Mouse (Mus musculus): ENCODE data around the gene Defa25. TPM values are rescaled to one million over a fixed set of nuclear protein-coding genes. Genes with fewer than 3 reads are reported as not detected.
"Not testable (repeated sequence)": the region's sequence is repeated elsewhere in the genome, so short reads cannot be mapped to it uniquely, and the experiment has no call there.

The Defa25 gene
- not detected in 2 replicates for polyA plus RNA-seq (2014; fragmentation: Nextera tagmentation; extraction: Ambion mirVana)

- H3K4me3 ChIP-seq (ENCODE audit: low read depth, low read length); H3K4me2 ChIP-seq (ENCODE audit: low read depth, low read length, severe bottlenecking); H3K36me3 ChIP-seq (ENCODE audit: control insufficient read depth, insufficient read depth, low read length); H3K27me3 ChIP-seq (ENCODE audit: control insufficient read depth, insufficient read depth, low read length); H3K4me1 ChIP-seq (replicated peaks; ENCODE audit: control insufficient read depth, insufficient read depth, low read length); H3K27ac ChIP-seq (ENCODE audit: low read depth, low read length); H3K9me3 ChIP-seq (ENCODE audit: control insufficient read depth, low read length); DNase-seq (ENCODE audit: low spot score); H3K9ac ChIP-seq (ENCODE audit: low read length); ATAC-seq (replicated peaks; ENCODE audit: low FRiP score): not testable (repeated sequence)
These were observed at the start of gene Defa25 for GRCm38 (mm10) chr8:21084142-21084541. Gene Defa25 (plus strand): TSS chr8:21084442.

GRCm38 (mm10) chr8:21054747-21055146, 29.5 kb upstream of the Defa25 start, which contains the start of gene Defa23:
Gene Defa23 (plus strand): TSS chr8:21055047.
- H3K27me3 ChIP-seq (ENCODE audit: control insufficient read depth, insufficient read depth, low read length); H3K4me2 ChIP-seq (ENCODE audit: low read depth, low read length, severe bottlenecking); H3K9me3 ChIP-seq (ENCODE audit: control insufficient read depth, low read length); DNase-seq (ENCODE audit: low spot score); ATAC-seq (replicated peaks; ENCODE audit: low FRiP score); H3K9ac ChIP-seq (ENCODE audit: low read length); H3K27ac ChIP-seq (ENCODE audit: low read depth, low read length); H3K36me3 ChIP-seq (ENCODE audit: control insufficient read depth, insufficient read depth, low read length); H3K4me3 ChIP-seq (ENCODE audit: low read depth, low read length); H3K4me1 ChIP-seq (replicated peaks; ENCODE audit: control insufficient read depth, insufficient read depth, low read length): not testable (repeated sequence)
- no CpG with 5 or more reads among the region's 1 CpGs for WGBS

- not testable (repeated sequence) for H3K27me3 ChIP-seq (ENCODE audit: control insufficient read depth, insufficient read depth, low read length); H3K9ac ChIP-seq (ENCODE audit: low read length); H3K4me3 ChIP-seq (ENCODE audit: low read depth, low read length); DNase-seq (ENCODE audit: low spot score); H3K27ac ChIP-seq (ENCODE audit: low read depth, low read length); H3K9me3 ChIP-seq (ENCODE audit: control insufficient read depth, low read length); ATAC-seq (replicated peaks; ENCODE audit: low FRiP score); H3K36me3 ChIP-seq (ENCODE audit: control insufficient read depth, insufficient read depth, low read length); H3K4me2 ChIP-seq (ENCODE audit: low read depth, low read length, severe bottlenecking); H3K4me1 ChIP-seq (replicated peaks; ENCODE audit: control insufficient read depth, insufficient read depth, low read length)
- 93% methylated on average over 1 of the region's 1 CpGs for WGBS
These were observed 19.5 kb upstream of the Defa25 start, which contains the start of gene Defa35 for GRCm38 (mm10) chr8:21064738-21065137. Gene Defa35 (plus strand): TSS chr8:21065038.

DNA sequence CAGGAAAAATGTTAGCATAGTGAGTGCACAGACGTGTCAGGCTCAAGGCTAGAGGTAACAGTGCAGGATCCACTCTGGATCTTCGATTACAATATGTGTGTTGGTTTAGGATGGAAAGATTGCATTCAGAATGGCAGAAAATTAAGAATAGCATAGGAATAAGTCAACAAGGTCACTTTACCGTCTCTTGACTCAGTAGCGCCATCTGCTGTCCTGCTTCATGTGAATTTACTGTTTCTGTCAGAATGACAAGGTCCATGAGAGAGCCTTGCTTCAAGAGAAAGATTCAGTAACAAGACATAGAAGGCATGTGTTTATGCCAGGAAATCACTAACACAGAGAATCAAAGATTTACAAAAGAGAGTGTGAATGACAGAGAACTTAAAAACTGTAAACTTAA, 8.9 kb downstream of the Defa25 start:
- Histone ChIP-seq H3K4me3 (ENCODE audit: low read depth, low read length) (no peak overlapping the region), H3K4me2 (ENCODE audit: low read depth, low read length, severe bottlenecking) (no peak overlapping the region), H3K9me3 (ENCODE audit: control insufficient read depth, low read length) (peaks cover 3% of the 10 kb centered on the region; the same call in 1 of the 2 replicates), H3K4me1 (replicated peaks; ENCODE audit: control insufficient read depth, insufficient read depth, low read length) (no peaks in the 10 kb centered on the region), H3K27ac (ENCODE audit: low read depth, low read length) (no peak overlapping the region), H3K36me3 (ENCODE audit: control insufficient read depth, insufficient read depth, low read length) (no peaks in the 10 kb centered on the region), H3K27me3 (ENCODE audit: control insufficient read depth, insufficient read depth, low read length) (no peaks in the 10 kb centered on the region), H3K9ac (ENCODE audit: low read length) (no peak overlapping the region)
- no peak for DNase-seq (ENCODE audit: low spot score)
- no peak for ATAC-seq (replicated peaks; ENCODE audit: low FRiP score)
- 41% methylated on average over 4 of the region's 4 CpGs for whole genome bisulfite sequencing

GRCm38 (mm10) chr8:21095950-21096349, 11.7 kb downstream of the Defa25 start, which contains the start of gene Gm14851:
Gene Gm14851 (minus strand): TSS chr8:21096050.
- not testable (repeated sequence) for H3K27me3 ChIP-seq (ENCODE audit: control insufficient read depth, insufficient read depth, low read length); H3K4me3 ChIP-seq (ENCODE audit: low read depth, low read length); H3K27ac ChIP-seq (ENCODE audit: low read depth, low read length); H3K4me2 ChIP-seq (ENCODE audit: low read depth, low read length, severe bottlenecking); ATAC-seq (replicated peaks; ENCODE audit: low FRiP score); H3K36me3 ChIP-seq (ENCODE audit: control insufficient read depth, insufficient read depth, low read length); H3K9ac ChIP-seq (ENCODE audit: low read length); H3K9me3 ChIP-seq (ENCODE audit: control insufficient read depth, low read length); DNase-seq (ENCODE audit: low spot score); H3K4me1 ChIP-seq (replicated peaks; ENCODE audit: control insufficient read depth, insufficient read depth, low read length)
- WGBS: no CpG with 5 or more reads among the region's 2 CpGs

DNA sequence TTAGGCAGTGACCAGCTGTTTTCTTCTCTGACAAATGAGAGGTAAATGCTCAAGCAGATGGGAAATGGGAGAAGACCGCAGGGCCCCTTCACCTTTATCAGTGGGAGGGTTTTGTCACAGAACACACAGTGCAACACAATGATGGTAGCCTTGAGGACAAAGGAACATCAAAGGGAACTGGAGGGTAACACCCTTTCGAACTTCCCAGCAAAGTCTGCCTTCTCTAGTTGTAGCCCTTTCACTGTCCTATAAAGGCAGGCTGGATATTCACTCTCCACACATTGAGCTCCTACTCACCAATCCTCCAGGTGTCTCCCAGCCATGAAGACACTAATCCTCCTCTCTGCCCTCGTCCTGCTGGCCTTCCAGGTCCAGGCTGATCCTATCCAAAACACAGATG, 50.1 kb downstream of the Defa25 start, which contains the start of gene Defa30:
Defa30 (plus strand) TSS at position 301 of the 400 bp plus-strand sequence.
- not testable (repeated sequence) for H3K9me3 ChIP-seq (ENCODE audit: control insufficient read depth, low read length); H3K36me3 ChIP-seq (ENCODE audit: control insufficient read depth, insufficient read depth, low read length); DNase-seq (ENCODE audit: low spot score); H3K4me2 ChIP-seq (ENCODE audit: low read depth, low read length, severe bottlenecking); H3K27me3 ChIP-seq (ENCODE audit: control insufficient read depth, insufficient read depth, low read length); H3K4me1 ChIP-seq (replicated peaks; ENCODE audit: control insufficient read depth, insufficient read depth, low read length); H3K27ac ChIP-seq (ENCODE audit: low read depth, low read length); ATAC-seq (replicated peaks; ENCODE audit: low FRiP score); H3K4me3 ChIP-seq (ENCODE audit: low read depth, low read length); H3K9ac ChIP-seq (ENCODE audit: low read length)
- 54% methylated on average over 3 of the region's 3 CpGs for WGBS

Other genes with a start within 250 kb of the Defa25 start
- not detected in 2 replicates for gene Defb33, start 191.8 kb upstream of the Defa25 start, polyA plus RNA-seq (2014; fragmentation: Nextera tagmentation; extraction: Ambion mirVana)
- gene Gm15056, start 181.8 kb upstream of the Defa25 start, polyA plus RNA-seq (2014; fragmentation: Nextera tagmentation; extraction: Ambion mirVana): not detected in 2 replicates
- not detected in 2 replicates for gene Gm6040, start 162.4 kb upstream of the Defa25 start, polyA plus RNA-seq (2014; fragmentation: Nextera tagmentation; extraction: Ambion mirVana)
- gene AY761185, start 139.7 kb upstream of the Defa25 start, polyA plus RNA-seq (2014; fragmentation: Nextera tagmentation; extraction: Ambion mirVana): not detected in 2 replicates
- not detected in 2 replicates for gene Defa21, start 58.9 kb upstream of the Defa25 start, polyA plus RNA-seq (2014; fragmentation: Nextera tagmentation; extraction: Ambion mirVana)
- gene Defa23, start 29.4 kb upstream of the Defa25 start, polyA plus RNA-seq (2014; fragmentation: Nextera tagmentation; extraction: Ambion mirVana): not detected in 2 replicates
- gene Defa35, start 19.4 kb upstream of the Defa25 start, polyA plus RNA-seq (2014; fragmentation: Nextera tagmentation; extraction: Ambion mirVana): not detected in 2 replicates
- gene Gm14851, start 11.6 kb downstream of the Defa25 start, polyA plus RNA-seq (2014; fragmentation: Nextera tagmentation; extraction: Ambion mirVana): not detected in 2 replicates
- gene Defa30, start 50.2 kb downstream of the Defa25 start, polyA plus RNA-seq (2014; fragmentation: Nextera tagmentation; extraction: Ambion mirVana): not detected in 2 replicates
- not detected in 2 replicates for gene Defa22, start 77.8 kb downstream of the Defa25 start, polyA plus RNA-seq (2014; fragmentation: Nextera tagmentation; extraction: Ambion mirVana)
- gene Defa31, start 107.2 kb downstream of the Defa25 start, polyA plus RNA-seq (2014; fragmentation: Nextera tagmentation; extraction: Ambion mirVana): not detected in 2 replicates
- not detected in 2 replicates for gene Gm15293, start 117.1 kb downstream of the Defa25 start, polyA plus RNA-seq (2014; fragmentation: Nextera tagmentation; extraction: Ambion mirVana)
- gene Gm15292, start 165.3 kb downstream of the Defa25 start, polyA plus RNA-seq (2014; fragmentation: Nextera tagmentation; extraction: Ambion mirVana): not detected in 2 replicates
- not detected in 2 replicates for gene Defa27, start 231.1 kb downstream of the Defa25 start, polyA plus RNA-seq (2014; fragmentation: Nextera tagmentation; extraction: Ambion mirVana)
- gene Defa29, start 242.6 kb downstream of the Defa25 start, polyA plus RNA-seq (2014; fragmentation: Nextera tagmentation; extraction: Ambion mirVana): not detected in 2 replicates

Data from forebrain, embryonic 11.5 days (tissue).